Mouse (Mus musculus) small intestine, adult 2 months (tissue): ENCODE measurements at regions not wholly inside any gene's neighbourhood (a gene's known extent, or its start where the extent isn't known, plus 50 kb on each side); places are given as distances from the start of the nearest gene placed in this dataset.

Experiments
- H3K27ac ChIP-seq: fragments of 200-500 bp; 2 replicates; pipeline ENCODE4 v1.5.1; 2012; ENCODE audit warnings: low read depth, low read length, control low read depth, inconsistent platforms; ENCODE audit not compliant: insufficient read depth
- H3K27me3 ChIP-seq: fragments of 200-500 bp; 2 replicates; pipeline ENCODE4 v1.6.1; 2012; ENCODE audit warnings: mild to moderate bottlenecking, moderate library complexity, low read length, inconsistent platforms; ENCODE audit not compliant: control insufficient read depth, insufficient read depth
- H3K36me3 ChIP-seq: fragments of 200-500 bp; 2 replicates; pipeline ENCODE4 v1.6.1; 2012; ENCODE audit warnings: mild to moderate bottlenecking, low read length, control low read depth, inconsistent platforms; ENCODE audit not compliant: control insufficient read depth, insufficient read depth
- H3K4me1 ChIP-seq: fragments of 200-500 bp; 2 replicates; pipeline ENCODE4 v1.6.1; 2012; ENCODE audit warnings: low read length, inconsistent platforms, mixed read lengths; ENCODE audit not compliant: control insufficient read depth, insufficient read depth, insufficient read length
- H3K4me3 ChIP-seq: fragments of 200-500 bp; 2 replicates; pipeline ENCODE4 v1.5.1; 2012; ENCODE audit warnings: low read depth, mild to moderate bottlenecking, control low read depth, inconsistent platforms, low read length, moderate library complexity
- CTCF ChIP-seq: fragments of 200-500 bp; IDR thresholded peaks from 2 replicates; pipeline ENCODE4 v1.5.1; 2012; ENCODE audit warnings: low read depth, mild to moderate bottlenecking, control low read depth, inconsistent platforms, low read length, moderate library complexity, mixed read lengths; ENCODE audit not compliant: insufficient replicate concordance, insufficient read length; ENCODE audit errors: extremely low read depth
- POLR2A ChIP-seq: fragments of 200-500 bp; IDR thresholded peaks from 2 replicates; pipeline ENCODE4 v1.6.1; 2012; ENCODE audit warnings: low read depth, mild to moderate bottlenecking, control low read depth, inconsistent platforms, low read length, moderate library complexity
- WGBS: fragments of 180-500 bp; shearing (Covaris S2); methylation state at CpG from one replicate; pipeline ENCODE4 v1.1.7; 2018; 5-methylcytosine and 5-hydroxymethylcytosine counted together

DNA sequence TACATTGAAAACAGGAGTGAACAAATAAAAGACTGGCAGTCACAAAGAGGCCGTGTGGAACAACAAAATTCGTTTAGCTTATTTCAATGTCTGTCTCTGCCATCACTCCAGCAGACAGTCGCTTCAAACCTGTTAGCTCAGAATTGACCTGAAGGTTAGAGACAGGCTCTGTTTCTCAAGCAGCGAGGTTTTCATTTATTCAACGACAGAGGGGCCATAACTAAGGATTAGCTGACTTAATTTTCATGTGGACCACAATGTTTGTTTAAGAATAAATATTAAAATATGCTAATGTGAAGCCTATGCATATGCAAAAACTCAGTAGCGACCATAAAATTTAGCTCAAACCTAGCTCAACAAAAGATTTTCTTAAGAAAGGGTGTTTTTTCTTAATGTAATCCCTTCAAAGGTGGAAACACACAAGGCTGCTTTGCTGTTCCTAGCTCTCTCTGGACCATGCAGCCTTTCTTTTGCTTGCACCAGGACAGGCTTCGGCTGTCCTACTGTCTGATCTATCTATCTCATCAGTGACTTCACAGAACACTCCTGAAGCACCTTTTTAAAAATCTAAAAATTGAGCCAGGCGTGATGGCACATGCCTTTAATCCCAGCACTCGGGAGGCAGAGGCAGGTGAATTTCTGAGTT lies 135.5 kb downstream of the Rwdd3 start:
- Histone ChIP-seq H3K27ac (no peak overlapping the region), H3K36me3 (no peaks in the 10 kb centered on the region), H3K27me3 (no peaks in the 10 kb centered on the region), H3K4me3 (no peak overlapping the region), H3K4me1 (no peaks in the 10 kb centered on the region)
- no peak for TF ChIP-seq POLR2A
- no peak for TF ChIP-seq CTCF
- WGBS: 68% methylated on average over 9 of the region's 9 CpGs

DNA sequence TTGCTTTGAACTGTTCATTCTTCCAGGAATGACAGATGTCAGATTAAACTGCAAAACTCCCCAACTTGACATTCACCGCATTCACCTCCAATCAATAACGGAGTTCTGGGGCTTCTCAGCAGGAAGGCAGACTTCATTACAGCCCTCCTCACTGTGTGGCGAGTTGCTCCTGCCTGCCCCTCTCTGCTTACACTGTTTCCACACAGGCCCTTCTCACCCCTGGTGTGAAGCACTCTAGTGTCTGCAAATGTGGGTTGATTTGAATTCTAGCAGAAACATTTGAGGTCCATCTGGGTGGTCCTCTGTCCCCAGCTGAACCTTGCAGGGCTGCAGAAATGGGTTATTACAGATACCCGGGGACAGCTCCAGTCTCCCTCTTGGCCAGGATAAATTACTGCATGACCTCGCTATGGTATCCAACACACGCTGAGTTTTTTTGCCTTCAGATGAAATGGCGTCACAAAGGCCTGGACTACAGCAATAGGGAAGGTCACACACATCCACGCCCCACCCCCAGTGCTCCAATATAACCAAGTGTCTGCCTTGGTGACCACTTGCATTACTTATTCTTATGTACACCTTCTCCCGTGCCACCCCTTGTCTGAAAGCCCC lies 145.8 kb downstream of the Rwdd3 start:
- H3K27ac ChIP-seq: no peak overlapping the region
- no peaks in the 10 kb centered on the region for H3K27me3 ChIP-seq
- TF ChIP-seq CTCF: no peak
- TF ChIP-seq POLR2A: no peak
- WGBS: 67% methylated on average over 9 of the region's 9 CpGs
- H3K4me1 ChIP-seq: no peaks in the 10 kb centered on the region
- H3K36me3 ChIP-seq: no peaks in the 10 kb centered on the region
- H3K4me3 ChIP-seq: no peak overlapping the region

DNA sequence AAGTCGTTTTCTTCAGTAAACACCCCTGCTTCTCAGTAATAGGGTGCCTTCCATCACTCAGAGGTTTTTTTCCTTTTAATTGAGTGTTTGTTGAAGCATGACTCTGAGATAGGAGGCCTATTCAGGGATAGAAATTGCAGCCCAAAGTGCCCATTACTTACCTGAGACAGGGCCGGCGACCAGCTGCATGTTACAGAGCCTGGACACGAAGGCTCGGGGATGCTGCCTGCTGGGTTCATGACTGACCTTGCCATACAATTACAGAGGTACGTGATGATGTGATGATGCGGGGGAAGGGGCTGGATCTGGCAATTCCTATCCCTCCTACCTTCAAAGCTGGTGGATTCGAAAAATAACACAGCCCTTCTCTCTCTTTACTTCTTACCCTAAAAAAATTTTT lies 146.7 kb downstream of the Rwdd3 start:
- no peak overlapping the region for H3K4me3 ChIP-seq
- 55% methylated on average over 8 of the region's 8 CpGs for WGBS
- H3K27ac ChIP-seq: no peak overlapping the region
- no peaks in the 10 kb centered on the region for H3K4me1 ChIP-seq
- H3K27me3 ChIP-seq: no peaks in the 10 kb centered on the region
- no peaks in the 10 kb centered on the region for H3K36me3 ChIP-seq
- TF ChIP-seq POLR2A: no peak
- TF ChIP-seq CTCF: no peak

DNA sequence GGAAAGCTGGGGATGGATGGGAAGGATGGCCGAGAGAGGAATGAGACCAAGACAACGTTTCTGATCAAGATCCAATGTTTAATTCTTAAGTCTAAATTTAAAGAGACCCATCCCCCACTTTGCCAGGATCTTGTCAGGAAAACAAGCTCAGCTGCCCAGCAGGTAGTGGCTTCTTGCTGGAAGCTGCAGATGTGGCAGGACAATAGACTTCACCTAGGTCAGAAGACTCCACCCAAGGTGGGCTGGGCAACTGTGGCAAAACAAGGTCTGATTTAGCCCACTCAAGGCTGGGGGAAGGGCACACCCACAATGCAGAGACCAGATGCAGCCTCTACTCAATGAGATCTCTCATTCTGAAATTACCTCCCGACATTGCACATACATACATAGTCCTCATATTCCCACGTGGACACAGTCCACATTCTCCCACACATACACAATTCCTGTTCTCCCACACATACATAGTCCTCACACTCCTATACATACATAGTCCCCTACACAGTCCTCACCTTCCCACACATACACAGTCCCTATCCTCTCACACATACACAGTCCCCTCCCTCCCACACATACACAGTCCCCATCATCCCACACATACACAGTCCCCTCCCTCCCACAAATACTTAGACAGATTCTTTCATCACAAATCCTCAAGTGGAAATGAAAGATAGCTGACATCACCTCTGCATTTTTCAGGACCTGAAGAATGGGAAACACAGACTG lies 150.2 kb downstream of the Rwdd3 start:
- WGBS: 75% methylated on average over 4 of the region's 4 CpGs
- H3K27ac ChIP-seq: no peak overlapping the region
- no peak for TF ChIP-seq CTCF
- no peak for TF ChIP-seq POLR2A
- H3K4me1 ChIP-seq: no peaks in the 10 kb centered on the region
- no peaks in the 10 kb centered on the region for H3K27me3 ChIP-seq
- no peak overlapping the region for H3K4me3 ChIP-seq
- H3K36me3 ChIP-seq: no peaks in the 10 kb centered on the region

DNA sequence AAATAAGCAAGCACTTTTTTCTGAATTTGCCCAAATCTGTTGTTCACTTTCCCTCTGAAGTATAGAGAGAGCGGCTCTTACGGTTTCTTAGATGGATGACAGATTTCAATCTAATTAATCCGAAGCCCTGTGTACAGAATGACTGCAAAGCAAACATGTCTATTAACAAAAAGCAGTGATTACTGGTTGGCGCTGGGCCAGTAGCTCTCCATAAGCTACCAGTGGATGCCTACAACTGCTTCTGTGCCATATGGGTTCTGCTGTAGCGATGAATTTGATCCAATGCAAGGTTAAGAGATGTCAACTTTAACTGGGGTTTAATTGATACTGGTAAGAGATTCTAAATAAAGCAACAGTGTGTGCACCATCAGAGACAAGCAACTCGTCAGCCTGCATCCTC lies 162.3 kb downstream of the Rwdd3 start:
- Histone ChIP-seq H3K4me3 (no peak overlapping the region), H3K36me3 (no peaks in the 10 kb centered on the region), H3K27ac (no peak overlapping the region), H3K4me1 (no peaks in the 10 kb centered on the region), H3K27me3 (no peaks in the 10 kb centered on the region)
- 66% methylated on average over 6 of the region's 6 CpGs for WGBS
- TF ChIP-seq CTCF (no peak), POLR2A (no peak)

DNA sequence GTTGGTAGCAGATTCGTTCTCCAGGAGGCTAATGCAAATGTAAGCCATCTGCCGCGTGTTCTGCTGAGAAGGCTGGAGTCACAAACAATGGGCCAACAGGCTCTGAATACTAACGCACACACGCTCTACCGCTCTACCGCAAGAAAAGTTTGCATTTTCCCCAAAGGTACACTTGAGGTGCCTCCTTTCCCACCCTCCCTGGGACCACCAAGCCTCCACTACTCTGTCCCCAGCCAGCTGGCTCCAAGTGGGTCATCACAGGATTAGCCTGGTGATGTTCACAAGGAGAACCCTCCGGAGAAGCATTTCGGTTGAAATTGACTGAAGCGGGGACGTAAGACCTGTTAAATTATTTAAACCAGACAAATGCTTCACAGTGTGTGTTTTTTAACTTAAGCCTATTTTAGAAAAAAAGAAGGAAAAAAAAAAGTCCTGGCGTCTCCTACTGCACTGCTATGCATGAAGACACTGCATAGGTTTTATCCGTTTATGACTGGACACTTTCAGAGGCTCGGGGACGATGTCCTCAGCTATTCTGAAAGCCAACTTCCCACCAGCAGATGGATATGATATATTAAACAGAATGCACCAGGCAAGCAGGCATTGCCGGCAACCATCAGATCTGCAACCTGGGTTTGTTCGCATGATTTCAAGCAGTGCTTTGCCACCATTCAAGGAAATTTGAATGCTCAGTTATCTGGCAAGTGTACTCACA lies 187.8 kb downstream of the Rwdd3 start:
- Histone ChIP-seq H3K4me3 (no peak overlapping the region), H3K36me3 (no peaks in the 10 kb centered on the region), H3K27me3 (no peaks in the 10 kb centered on the region), H3K4me1 (no peaks in the 10 kb centered on the region), H3K27ac (no peak overlapping the region)
- 69% methylated on average over 17 of the region's 17 CpGs for WGBS
- TF ChIP-seq POLR2A: no peak
- TF ChIP-seq CTCF: no peak

DNA sequence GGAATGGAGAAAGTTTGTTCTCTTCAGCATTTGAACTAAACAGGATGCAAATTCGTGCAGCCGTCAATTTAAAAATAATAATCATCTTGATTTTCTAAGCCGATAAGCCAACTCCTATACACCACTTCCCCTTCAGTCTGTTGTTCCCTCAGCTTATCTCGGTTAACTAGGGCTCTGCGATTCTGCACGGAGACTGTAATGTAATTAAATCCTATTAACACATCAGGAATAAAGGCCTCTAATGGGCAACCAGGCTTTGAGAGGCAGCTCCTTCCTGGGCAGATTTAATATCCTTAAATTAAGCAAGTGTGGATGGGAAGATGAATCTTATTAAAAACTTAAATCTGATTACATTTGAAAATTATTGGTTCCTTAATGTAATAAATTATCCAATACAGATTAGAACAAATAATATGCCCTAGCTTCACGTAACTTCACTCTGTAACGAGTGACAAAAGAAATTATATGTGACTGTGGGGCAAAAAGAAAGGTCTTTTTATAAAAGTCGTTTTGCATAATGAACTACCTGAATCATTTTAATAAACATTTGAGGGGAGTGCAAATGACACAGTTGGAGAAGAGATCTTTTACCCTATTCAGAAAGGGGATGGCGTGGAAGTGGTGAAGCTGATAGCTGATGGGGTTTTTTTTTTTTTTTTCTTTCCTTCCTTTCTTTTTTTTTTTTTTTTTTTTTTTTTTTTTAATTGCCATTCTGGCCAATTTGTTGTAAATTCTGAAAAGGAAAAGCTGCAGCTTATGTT lies 188.5 kb downstream of the Rwdd3 start:
- Histone ChIP-seq H3K36me3 (no peaks in the 10 kb centered on the region), H3K4me1 (no peaks in the 10 kb centered on the region), H3K27ac (no peak overlapping the region), H3K27me3 (no peaks in the 10 kb centered on the region), H3K4me3 (no peak overlapping the region)
- TF ChIP-seq CTCF (no peak), POLR2A (no peak)
- 36% methylated on average over 10 of the region's 10 CpGs for WGBS
